Mouse (Mus musculus) heart, embryonic 13.5 days (tissue): ENCODE measurements around the gene Ncoa3. TPM values are rescaled to one million over a fixed set of nuclear protein-coding genes. Genes with fewer than 3 reads are reported as not detected.

Source experiments
- ATAC-seq: fragments of 200-750 bp; cut with Nextera tagmentation; 2 replicates; pipeline ENCODE4 v1.8.0; 2017; ENCODE audit warnings: moderate TSS enrichment; ENCODE audit not compliant: insufficient number of reproducible peaks, low FRiP score, low TSS enrichment; ENCODE audit errors: extremely low read depth
- H3K27ac ChIP-seq: fragments of 300-500 bp; sonication (generic); replicated peaks from 2 replicates; pipeline ENCODE4 v1.5.1; 2015; ENCODE audit warnings: moderate library complexity, mild to moderate bottlenecking, inconsistent platforms
- H3K27me3 ChIP-seq: fragments of 300-500 bp; sonication (generic); replicated peaks from 2 replicates; pipeline ENCODE4 v1.6.1; 2015; ENCODE audit warnings: mild to moderate bottlenecking, inconsistent platforms
- H3K36me3 ChIP-seq: fragments of 300-500 bp; sonication (generic); 2 replicates; pipeline ENCODE4 v1.6.1; 2015; ENCODE audit warnings: mild to moderate bottlenecking, inconsistent platforms
- H3K4me1 ChIP-seq: fragments of 300-500 bp; sonication (generic); 2 replicates; pipeline ENCODE4 v1.6.1; 2015; ENCODE audit warnings: inconsistent platforms
- H3K4me2 ChIP-seq: fragments of 300-500 bp; sonication (generic); 2 replicates; pipeline ENCODE4 v1.6.1; 2015; ENCODE audit warnings: inconsistent platforms, mild to moderate bottlenecking, moderate library complexity
- H3K4me3 ChIP-seq: fragments of 300-500 bp; sonication (generic); 2 replicates; pipeline ENCODE4 v1.5.1; 2015; ENCODE audit warnings: moderate library complexity, mild to moderate bottlenecking, inconsistent platforms
- H3K9ac ChIP-seq: fragments of 300-500 bp; sonication (generic); 2 replicates; pipeline ENCODE4 v1.6.1; 2015; ENCODE audit warnings: inconsistent platforms, mild to moderate bottlenecking, moderate library complexity
- H3K9me3 ChIP-seq: fragments of 300-500 bp; sonication (generic); 2 replicates; pipeline ENCODE4 v1.6.1; 2016; ENCODE audit warnings: inconsistent platforms
- WGBS: fragments of 180-500 bp; shearing (Covaris S2); methylation state at CpG from one replicate; pipeline ENCODE4 v1.1.7; 2015; ENCODE audit warnings: mixed read lengths; 5-methylcytosine and 5-hydroxymethylcytosine counted together
- polyA plus RNA-seq: library from polyadenylated mRNA; unstranded; fragments of >200 nt; fragmentation: Nextera tagmentation; extraction: Ambion mirVana; gene quantifications from 2 replicates; pipeline ENCODE4 v1.2.1, GENCODE M21; 2015

Ncoa3 gene
- polyA plus RNA-seq, 1 experiment from 2014 or later, result 11.2 TPM

DNA sequence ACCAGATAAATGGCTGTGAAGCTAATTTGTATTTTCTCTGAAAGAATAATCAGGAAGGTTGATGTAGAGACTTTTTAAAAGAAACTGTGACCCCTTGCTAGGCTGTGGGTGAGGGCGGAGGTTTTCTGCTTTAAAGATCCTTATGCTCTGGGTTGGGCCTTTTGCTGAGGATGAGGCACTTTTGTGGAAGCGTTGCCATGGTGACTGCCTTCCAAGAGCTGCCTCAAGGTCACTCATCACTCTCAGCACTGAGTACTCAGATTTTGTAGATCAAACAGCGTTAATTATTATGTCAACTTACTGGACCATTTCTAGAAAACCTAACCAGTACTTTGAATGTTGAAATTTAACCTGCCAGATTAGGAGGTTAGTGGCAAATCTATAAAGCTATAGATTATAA is 29.2 kb downstream of the Ncoa3 start:
- Histone ChIP-seq H3K9me3 (no peaks in the 10 kb centered on the region), H3K27me3 (no peaks in the 10 kb centered on the region), H3K36me3 (no peaks in the 10 kb centered on the region), H3K9ac (no peak overlapping the region), H3K4me3 (no peak overlapping the region), H3K4me1 (peaks cover 48% of the 10 kb centered on the region), H3K27ac (peak overlapping the region; percentile 85), H3K4me2 (no peak overlapping the region)
- 42% methylated on average over 3 of the region's 3 CpGs for WGBS
- no peak for ATAC-seq

DNA sequence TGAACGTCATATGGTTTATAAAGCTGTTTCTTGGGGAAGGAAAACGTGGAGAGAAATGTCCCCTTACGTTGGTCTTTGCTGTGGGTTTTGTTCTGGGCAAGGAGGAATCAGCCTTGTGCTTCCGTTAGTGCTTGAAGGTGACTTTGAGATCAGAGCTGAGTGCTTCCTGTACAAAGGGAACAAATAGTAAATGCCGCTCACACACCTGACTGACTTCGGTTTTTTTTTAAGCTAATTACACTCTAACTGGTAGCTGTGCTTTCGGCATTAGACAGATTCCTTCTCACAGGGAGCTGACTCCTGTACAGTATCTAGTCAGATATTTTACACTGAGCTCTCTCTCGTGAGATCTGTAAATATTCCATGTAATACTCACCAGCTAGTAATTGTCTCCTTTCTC is 29.9 kb downstream of the Ncoa3 start:
- H3K9me3 ChIP-seq, result no peaks in the 10 kb centered on the region
- no peaks in the 10 kb centered on the region for H3K27me3 ChIP-seq
- no peak for ATAC-seq
- peaks cover 43% of the 10 kb centered on the region for H3K4me1 ChIP-seq
- peak overlapping the region; percentile 85 for H3K27ac ChIP-seq
- 43% methylated on average over 8 of the region's 8 CpGs for WGBS
- no peaks in the 10 kb centered on the region for H3K36me3 ChIP-seq
- H3K4me2 ChIP-seq, result peak overlapping the region; percentile 12
- peak overlapping the region; percentile 45; the same call in 1 of the 2 replicates for H3K9ac ChIP-seq
- H3K4me3 ChIP-seq, result no peak overlapping the region

DNA sequence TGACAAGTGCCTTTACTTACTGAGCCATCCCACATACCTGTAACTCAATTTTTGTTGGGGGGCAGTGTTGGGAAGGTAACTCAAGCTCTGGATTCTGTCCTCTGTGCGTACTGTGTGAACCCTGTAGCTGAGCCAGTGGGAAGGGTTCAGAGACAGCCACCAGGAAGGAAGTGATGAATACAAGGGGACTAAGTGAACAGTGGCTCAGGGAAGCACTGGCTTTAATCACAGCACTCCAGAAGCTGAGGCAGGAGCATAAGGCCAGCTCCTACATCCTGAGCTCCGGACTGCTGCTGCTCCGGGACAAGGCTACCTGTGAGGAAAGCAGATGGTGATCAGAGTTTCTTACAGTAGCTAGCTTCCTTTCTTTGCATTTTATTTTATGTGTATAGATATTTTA is 31.6 kb downstream of the Ncoa3 start:
- Histone ChIP-seq H3K36me3 (no peaks in the 10 kb centered on the region), H3K9ac (no peak overlapping the region), H3K4me1 (peaks cover 44% of the 10 kb centered on the region), H3K27me3 (no peaks in the 10 kb centered on the region), H3K27ac (no peak overlapping the region), H3K4me3 (no peak overlapping the region), H3K4me2 (no peak overlapping the region), H3K9me3 (no peaks in the 10 kb centered on the region)
- WGBS, result 79% methylated on average over 3 of the region's 3 CpGs
- no peak for ATAC-seq

DNA sequence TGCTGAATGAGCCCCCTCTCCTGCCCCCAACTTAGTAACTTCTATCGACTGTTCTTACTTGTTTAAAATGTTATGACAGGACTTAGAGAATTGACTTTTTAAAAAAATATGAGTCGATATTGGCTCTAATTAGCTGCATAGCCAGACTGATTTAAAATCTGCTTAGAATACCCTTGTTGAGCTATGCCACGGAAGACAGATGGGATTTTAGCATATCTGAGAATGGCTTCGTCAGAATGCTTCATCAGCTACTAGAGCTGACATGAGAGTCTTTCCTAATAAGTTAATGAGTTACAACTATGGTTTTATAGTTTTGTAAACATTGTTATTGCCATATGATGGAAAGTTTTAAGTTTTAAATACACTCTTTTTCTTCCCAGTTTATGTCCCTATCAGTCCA is 32.2 kb downstream of the Ncoa3 start:
- Histone ChIP-seq H3K4me2 (no peak overlapping the region), H3K27me3 (no peaks in the 10 kb centered on the region), H3K9ac (no peak overlapping the region), H3K4me3 (no peak overlapping the region), H3K4me1 (peaks cover 46% of the 10 kb centered on the region), H3K27ac (no peak overlapping the region), H3K9me3 (no peaks in the 10 kb centered on the region), H3K36me3 (no peaks in the 10 kb centered on the region)
- no peak for ATAC-seq
- 81% methylated on average over 4 of the region's 4 CpGs for WGBS

DNA sequence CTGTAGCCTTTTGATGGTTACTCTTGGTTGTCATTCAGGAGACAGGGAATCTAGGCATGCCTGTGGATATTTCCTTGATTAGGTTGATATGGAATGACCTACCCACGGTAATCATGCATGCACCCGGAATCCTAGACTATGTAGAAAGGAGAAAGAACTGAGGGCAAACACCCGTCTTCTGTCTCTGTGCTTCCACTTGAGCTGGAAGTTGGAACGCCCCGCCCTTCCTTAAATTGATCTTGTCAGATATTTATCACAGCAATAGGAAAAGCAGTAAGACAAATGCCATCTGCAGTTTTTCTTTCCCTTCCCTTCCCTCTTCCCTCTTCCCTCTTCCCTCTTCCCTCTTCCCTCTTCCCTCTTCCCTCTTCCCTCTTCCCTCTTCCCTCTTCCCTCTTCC is 33.5 kb downstream of the Ncoa3 start:
- Histone ChIP-seq H3K9me3 (no peaks in the 10 kb centered on the region), H3K4me3 (no peak overlapping the region), H3K36me3 (no peaks in the 10 kb centered on the region), H3K9ac (no peak overlapping the region), H3K4me2 (no peak overlapping the region), H3K4me1 (peaks cover 47% of the 10 kb centered on the region), H3K27ac (no peak overlapping the region), H3K27me3 (no peaks in the 10 kb centered on the region)
- no peak for ATAC-seq
- WGBS, result 72% methylated on average over 5 of the region's 5 CpGs

DNA sequence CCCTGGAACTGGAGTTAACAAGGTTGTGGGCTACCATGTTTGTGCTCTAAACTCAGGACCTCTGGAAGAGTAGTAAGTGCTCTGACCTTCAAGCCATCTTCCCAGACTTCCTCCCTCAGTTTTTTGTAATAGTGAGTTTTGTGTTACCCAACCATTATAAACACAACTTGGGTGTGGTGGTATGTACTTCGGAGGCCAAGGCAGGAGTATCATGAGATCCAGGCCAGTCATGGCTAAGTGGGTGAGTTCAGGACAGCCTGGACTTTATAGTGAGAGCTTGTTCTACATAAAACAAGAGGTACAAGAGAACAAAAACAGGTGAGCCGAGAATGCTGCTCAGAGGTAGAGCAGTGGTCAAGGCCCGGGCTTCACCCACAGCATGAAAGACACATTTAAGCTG is 35.4 kb downstream of the Ncoa3 start:
- no peaks in the 10 kb centered on the region for H3K27me3 ChIP-seq
- 94% methylated on average over 3 of the region's 3 CpGs for WGBS
- no peak for ATAC-seq
- H3K4me1 ChIP-seq, result peaks cover 45% of the 10 kb centered on the region
- no peaks in the 10 kb centered on the region for H3K36me3 ChIP-seq
- H3K4me2 ChIP-seq, result no peak overlapping the region
- 0 out of 2 replicates have a peak overlapping the region, but pooled peaks have one; percentile 15 for H3K27ac ChIP-seq
- H3K9me3 ChIP-seq, result no peaks in the 10 kb centered on the region
- H3K4me3 ChIP-seq, result no peak overlapping the region
- no peak overlapping the region for H3K9ac ChIP-seq

DNA sequence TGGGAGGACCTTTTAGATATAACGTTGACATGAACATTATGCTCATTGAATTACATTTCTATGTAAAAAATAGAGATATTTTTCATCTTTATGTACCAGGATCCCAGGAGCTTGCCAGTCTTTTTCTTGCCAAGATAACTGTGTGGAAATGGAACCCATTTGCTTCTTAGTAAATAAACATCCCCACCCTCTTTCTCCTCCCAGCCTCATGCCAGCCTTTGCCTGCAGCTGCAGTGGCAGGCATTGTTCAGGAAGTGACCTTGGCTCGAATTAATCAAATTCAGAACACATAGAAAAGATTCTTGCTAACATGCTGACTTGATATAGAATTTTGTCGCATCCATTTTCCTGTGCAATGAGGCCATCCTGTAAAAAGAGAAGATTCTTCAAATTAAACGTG is 36.8 kb downstream of the Ncoa3 start:
- Histone ChIP-seq H3K36me3 (no peaks in the 10 kb centered on the region), H3K4me1 (peaks cover 49% of the 10 kb centered on the region), H3K9ac (no peak overlapping the region), H3K27me3 (no peaks in the 10 kb centered on the region), H3K27ac (peak overlapping the region; percentile 25; the same call in 1 of the 2 replicates), H3K4me3 (no peak overlapping the region), H3K4me2 (no peak overlapping the region), H3K9me3 (no peaks in the 10 kb centered on the region)
- no peak for ATAC-seq
- 59% methylated on average over 4 of the region's 4 CpGs for WGBS

DNA sequence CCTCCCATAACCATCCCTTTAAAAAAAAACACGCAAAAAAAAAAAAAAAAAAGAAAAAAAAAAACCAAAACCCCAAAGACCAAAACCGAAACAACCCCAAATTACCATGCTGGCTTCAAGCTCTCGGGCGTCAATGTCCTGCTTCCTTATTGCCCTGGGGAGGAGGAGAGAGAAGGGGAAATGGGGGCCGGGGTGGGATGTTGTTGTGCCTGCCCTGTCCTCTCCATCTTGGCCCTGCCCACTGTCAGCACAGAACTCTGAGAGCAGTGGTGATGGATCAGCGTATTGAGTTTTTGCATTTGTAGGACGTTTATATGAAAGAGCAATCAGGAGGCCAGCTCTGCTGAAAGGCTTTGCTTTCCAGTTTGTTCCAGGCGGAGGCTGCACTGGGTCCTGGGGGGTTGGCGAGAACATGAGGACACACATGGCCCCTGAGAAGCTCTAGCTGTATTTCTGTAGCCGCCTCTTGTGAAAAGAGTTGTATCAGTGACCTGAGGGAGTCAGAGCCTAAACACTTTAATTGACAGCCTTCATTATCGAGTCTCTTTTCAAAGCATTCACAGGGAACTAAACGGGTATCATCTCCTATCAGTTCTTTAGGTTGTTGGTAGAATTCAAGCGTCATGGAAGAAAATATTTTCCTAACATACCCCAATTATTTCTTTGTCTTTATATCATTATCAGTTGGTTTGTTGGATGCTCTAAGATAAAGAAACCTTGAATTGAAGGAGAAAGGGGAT is 38.0 kb downstream of the Ncoa3 start:
- Histone ChIP-seq H3K27ac (peak overlapping the region; percentile 94), H3K9ac (peak overlapping the region; percentile 72), H3K9me3 (no peaks in the 10 kb centered on the region), H3K27me3 (no peaks in the 10 kb centered on the region), H3K4me3 (peak overlapping the region; percentile 38), H3K4me1 (peaks cover 56% of the 10 kb centered on the region), H3K4me2 (peak overlapping the region; percentile 70), H3K36me3 (no peaks in the 10 kb centered on the region)
- no peak for ATAC-seq
- WGBS, result 5% methylated on average over 13 of the region's 13 CpGs

DNA sequence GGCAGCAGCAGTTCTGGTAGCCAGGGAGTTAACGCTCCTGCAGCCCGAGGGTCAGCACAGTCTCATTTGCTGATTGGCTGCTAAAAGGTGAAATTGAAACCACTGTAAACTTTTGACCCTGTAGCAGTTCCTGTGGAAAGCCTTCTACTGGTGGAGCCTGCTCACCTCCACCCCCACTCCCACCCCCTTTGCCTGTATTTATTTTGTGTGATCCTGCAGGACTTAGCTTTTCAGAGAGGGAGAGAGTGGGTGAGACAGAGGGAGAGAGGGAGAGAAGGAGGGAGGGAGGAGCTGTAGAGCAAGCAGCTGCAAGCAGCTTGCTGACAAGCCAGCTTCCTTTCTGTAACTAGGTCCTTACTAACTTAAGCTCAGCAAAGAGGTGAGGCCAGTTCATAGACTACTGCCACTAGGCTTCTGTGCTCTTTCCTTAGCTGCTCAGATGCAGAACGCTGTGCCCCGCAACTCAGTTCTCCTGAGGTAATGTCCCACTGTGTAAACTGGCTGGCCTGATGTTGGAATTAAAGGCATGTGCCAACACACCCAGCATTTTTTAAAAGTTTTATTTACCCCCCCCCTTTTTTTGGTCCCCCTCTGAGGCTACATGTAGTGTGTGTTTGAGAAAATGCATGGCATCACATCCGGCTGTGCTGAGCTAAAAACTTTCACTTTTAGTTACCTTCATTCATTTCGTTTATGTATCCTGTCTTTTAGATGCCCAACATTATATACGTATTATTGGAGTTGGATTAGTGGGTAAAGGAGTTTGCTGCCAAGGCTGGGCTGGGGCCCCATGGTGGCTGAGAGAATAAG is 38.9 kb downstream of the Ncoa3 start:
- peak overlapping the region; percentile 72 for H3K9ac ChIP-seq
- H3K36me3 ChIP-seq, result no peaks in the 10 kb centered on the region
- peaks cover 60% of the 10 kb centered on the region for H3K4me1 ChIP-seq
- H3K4me2 ChIP-seq, result peak overlapping the region; percentile 70
- H3K27me3 ChIP-seq, result no peaks in the 10 kb centered on the region
- no peaks in the 10 kb centered on the region for H3K9me3 ChIP-seq
- peak overlapping the region; percentile 94 for H3K27ac ChIP-seq
- H3K4me3 ChIP-seq, result peak overlapping the region; percentile 38
- WGBS, result 22% methylated on average over 7 of the region's 7 CpGs
- peak; percentile 75 for ATAC-seq

DNA sequence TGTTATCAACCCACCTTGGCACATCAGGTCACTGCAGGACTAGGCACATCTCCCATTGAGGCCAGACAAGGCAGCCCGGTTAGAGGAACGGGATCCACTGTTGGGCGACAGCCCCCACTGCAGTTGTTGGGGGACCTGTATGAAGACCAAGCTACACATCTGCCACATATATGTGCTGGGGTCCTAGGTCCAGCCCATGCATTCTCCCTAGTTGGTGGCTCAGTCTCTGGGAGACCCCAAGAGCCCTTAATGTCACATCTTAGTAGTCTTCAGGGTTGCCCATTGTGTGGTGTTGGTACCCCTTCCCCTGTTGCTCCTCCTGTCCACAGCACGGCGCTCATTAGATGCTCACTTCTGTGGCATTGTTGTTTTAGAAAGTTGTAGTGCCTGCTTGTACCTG is 40.2 kb downstream of the Ncoa3 start:
- no peak overlapping the region for H3K9ac ChIP-seq
- H3K27ac ChIP-seq, result no peak overlapping the region
- H3K9me3 ChIP-seq, result no peaks in the 10 kb centered on the region
- WGBS, result 84% methylated on average over 5 of the region's 5 CpGs
- H3K4me3 ChIP-seq, result no peak overlapping the region
- H3K4me1 ChIP-seq, result peaks cover 59% of the 10 kb centered on the region
- H3K27me3 ChIP-seq, result no peaks in the 10 kb centered on the region
- no peak overlapping the region for H3K4me2 ChIP-seq
- no peak for ATAC-seq
- H3K36me3 ChIP-seq, result no peaks in the 10 kb centered on the region; the same call in 1 of the 2 replicates

DNA sequence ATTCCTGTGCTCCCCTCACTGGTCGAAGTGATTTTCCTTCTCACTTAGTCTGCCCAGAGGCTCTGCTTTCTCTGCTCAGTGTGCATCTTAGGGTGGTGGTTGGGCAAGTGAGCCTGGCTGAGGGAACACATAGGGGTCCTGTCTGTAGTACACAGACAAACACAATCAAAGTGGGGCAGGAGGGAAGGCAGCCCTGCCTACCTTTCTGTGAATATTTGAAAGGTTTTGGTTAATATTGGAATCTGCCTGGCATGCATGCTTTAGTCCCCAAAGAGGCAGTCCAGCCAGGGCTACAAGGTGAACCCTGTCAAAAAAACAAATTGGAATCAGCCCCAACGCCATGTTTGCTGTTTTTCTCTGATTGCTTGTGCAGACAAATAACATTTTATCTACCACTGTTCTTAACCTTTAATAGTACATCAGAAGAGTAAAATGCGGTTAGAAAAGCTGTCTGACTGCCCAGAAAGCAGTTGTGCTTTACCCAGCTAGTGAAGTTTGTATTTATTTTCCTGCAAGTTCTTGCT is 42.6 kb downstream of the Ncoa3 start:
- Histone ChIP-seq H3K9me3 (no peaks in the 10 kb centered on the region), H3K27me3 (no peaks in the 10 kb centered on the region), H3K4me2 (peak overlapping the region; percentile 39), H3K36me3 (no peaks in the 10 kb centered on the region; the same call in 1 of the 2 replicates), H3K4me1 (peaks cover 45% of the 10 kb centered on the region), H3K4me3 (no peak overlapping the region), H3K27ac (peak overlapping the region; percentile 68), H3K9ac (peak overlapping the region; percentile 57)
- ATAC-seq, result no peak
- WGBS, result 54% methylated on average over 3 of the region's 3 CpGs
